Mouse (Mus musculus) liver, adult 2 months (tissue): ENCODE data around the gene Car14. TPM values are rescaled to one million over a fixed set of nuclear protein-coding genes. Genes with fewer than 3 reads are reported as not detected.

ENCODE experiments used
- DNase-seq: peaks from one replicate; pipeline ENCODE4 v3.0.0-alpha.2; 2011; ENCODE audit warnings: low read depth, low spot score; ENCODE audit errors: extremely low read depth
- H3K27ac ChIP-seq: fragments of 200-500 bp; replicated peaks from 2 replicates; pipeline ENCODE4 v1.5.1; 2012; ENCODE audit warnings: low read depth, mild to moderate bottlenecking, control low read depth, inconsistent platforms, low read length; ENCODE audit not compliant: insufficient read depth
- H3K27me3 ChIP-seq: fragments of 200-500 bp; 2 replicates; pipeline ENCODE4 v1.6.1; 2012; ENCODE audit warnings: mild to moderate bottlenecking, moderate library complexity, low read length, inconsistent platforms; ENCODE audit not compliant: control insufficient read depth, insufficient read depth
- H3K36me3 ChIP-seq: fragments of 200-500 bp; 2 replicates; pipeline ENCODE4 v1.6.1; 2012; ENCODE audit warnings: low read length, inconsistent platforms; ENCODE audit not compliant: control insufficient read depth, insufficient read depth
- H3K4me1 ChIP-seq: fragments of 200-500 bp; 2 replicates; pipeline ENCODE4 v1.6.1; 2011; ENCODE audit warnings: low read length; ENCODE audit not compliant: control insufficient read depth, insufficient read depth
- H3K4me3 ChIP-seq: fragments of 200-500 bp; 2 replicates; pipeline ENCODE4 v1.5.1; 2011; ENCODE audit warnings: low read depth, mild to moderate bottlenecking, control low read depth, low read length, moderate library complexity; ENCODE audit not compliant: insufficient read depth
- H3K79me2 ChIP-seq: fragments of 200-500 bp; 2 replicates; pipeline ENCODE4 v1.6.1; 2012; ENCODE audit warnings: inconsistent platforms, mild to moderate bottlenecking, low read length, moderate library complexity; ENCODE audit not compliant: control insufficient read depth, insufficient read depth
- H3K9ac ChIP-seq: fragments of 200-500 bp; 2 replicates; pipeline ENCODE4 v1.6.1; 2012; ENCODE audit warnings: low read depth, mild to moderate bottlenecking, control low read depth, inconsistent platforms, low read length
- CTCF ChIP-seq: fragments of 200-500 bp; IDR thresholded peaks from 2 replicates; pipeline ENCODE4 v1.5.1; 2011; ENCODE audit warnings: low read depth, low read length, control low read depth
- POLR2A ChIP-seq: fragments of 200-500 bp; IDR thresholded peaks from 2 replicates; pipeline ENCODE4 v1.6.1; 2011; ENCODE audit warnings: low read length, control low read depth; ENCODE audit not compliant: insufficient read depth; ENCODE audit errors: extremely low read depth
- WGBS: fragments of 180-500 bp; shearing (Covaris S2); methylation state at CpG from one replicate; pipeline ENCODE4 v1.1.7; 2018; 5-methylcytosine and 5-hydroxymethylcytosine counted together
- polyA plus RNA-seq: library from polyadenylated mRNA; depleted of rRNA; stranded (reverse); fragments of >200 nt; gene quantifications from 2 replicates; pipeline ENCODE4 v1.2.3, GENCODE M21; 2012
- total RNA-seq: library from RNA; depleted of rRNA; stranded (reverse); fragments of >200 nt; gene quantifications from 2 replicates; pipeline ENCODE4 v1.2.3, GENCODE M21; 2014

The Car14 gene
- total and polyA plus RNA-seq, 2 experiments, result 24.5 to 47.9 TPM

GRCm38 (mm10) chr3:95916760-95917159 is 12.3 kb upstream of the Car14 start:
- 74% methylated on average over 7 of the region's 7 CpGs for WGBS
- DNase-seq, result no peak
- H3K27ac ChIP-seq, result no peak overlapping the region
- H3K4me3 ChIP-seq, result no peak overlapping the region
- H3K27me3 ChIP-seq, result no peaks in the 10 kb centered on the region
- no peaks in the 10 kb centered on the region for H3K4me1 ChIP-seq
- TF ChIP-seq POLR2A, result no peak
- no peak for TF ChIP-seq CTCF
- H3K79me2 ChIP-seq, result no peaks in the 10 kb centered on the region
- H3K36me3 ChIP-seq, result no peaks in the 10 kb centered on the region
- no peak overlapping the region for H3K9ac ChIP-seq

- H3K27me3 ChIP-seq, result no peaks in the 10 kb centered on the region
- H3K79me2 ChIP-seq, result no peaks in the 10 kb centered on the region
- no peaks in the 10 kb centered on the region for H3K36me3 ChIP-seq
- no peak overlapping the region for H3K4me3 ChIP-seq
- 78% methylated on average over 4 of the region's 4 CpGs for WGBS
- DNase-seq, result no peak
- TF ChIP-seq CTCF (no peak), POLR2A (no peak)
- no peaks in the 10 kb centered on the region for H3K4me1 ChIP-seq
- H3K9ac ChIP-seq, result no peak overlapping the region
- H3K27ac ChIP-seq, result no peak overlapping the region
Observed at GRCm38 (mm10) chr3:95914706-95915105, 10.2 kb upstream of the Car14 start.

GRCm38 (mm10) chr3:95907613-95908012 is 3.1 kb upstream of the Car14 start:
- Histone ChIP-seq H3K4me3 (no peak overlapping the region), H3K27ac (no peak overlapping the region), H3K27me3 (no peaks in the 10 kb centered on the region), H3K9ac (no peak overlapping the region), H3K79me2 (no peaks in the 10 kb centered on the region), H3K36me3 (no peaks in the 10 kb centered on the region), H3K4me1 (peaks cover 10% of the 10 kb centered on the region)
- TF ChIP-seq CTCF (no peak), POLR2A (no peak)
- 60% methylated on average over 4 of the region's 4 CpGs for WGBS
- no peak for DNase-seq

- Histone ChIP-seq H3K4me3 (no peak overlapping the region; the same call in 1 of the 2 replicates), H3K27me3 (no peaks in the 10 kb centered on the region), H3K9ac (no peak overlapping the region), H3K4me1 (peaks cover 15% of the 10 kb centered on the region), H3K79me2 (no peaks in the 10 kb centered on the region), H3K27ac (no peak overlapping the region), H3K36me3 (no peaks in the 10 kb centered on the region)
- TF ChIP-seq CTCF (peak; percentile 95), POLR2A (no peak)
- DNase-seq, result no peak
- under 1% methylated on average over 12 of the region's 12 CpGs for WGBS
Observed at GRCm38 (mm10) chr3:95906860-95907259, 2.4 kb upstream of the Car14 start.

GRCm38 (mm10) chr3:95905940-95906492 is 1.5 kb upstream of the Car14 start:
- H3K4me1 ChIP-seq, result peaks cover 20% of the 10 kb centered on the region
- peak; percentile 77 for TF ChIP-seq CTCF
- TF ChIP-seq POLR2A, result no peak
- H3K79me2 ChIP-seq, result no peaks in the 10 kb centered on the region
- DNase-seq, result peak; percentile 63
- no peak overlapping the region for H3K9ac ChIP-seq
- WGBS, result 2% methylated on average over 12 of the region's 12 CpGs
- H3K27ac ChIP-seq, result no peak overlapping the region
- H3K27me3 ChIP-seq, result no peaks in the 10 kb centered on the region
- H3K4me3 ChIP-seq, result no peak overlapping the region
- no peaks in the 10 kb centered on the region for H3K36me3 ChIP-seq

- Histone ChIP-seq H3K27me3 (no peaks in the 10 kb centered on the region), H3K36me3 (no peaks in the 10 kb centered on the region), H3K9ac (peak overlapping the region; percentile 25; the same call in 1 of the 2 replicates), H3K79me2 (no peaks in the 10 kb centered on the region), H3K4me3 (peak overlapping the region; percentile 29; the same call in 1 of the 2 replicates), H3K4me1 (peaks cover 23% of the 10 kb centered on the region), H3K27ac (peak overlapping the region; percentile 95)
- TF ChIP-seq CTCF (no peak), POLR2A (no peak)
- DNase-seq, result peak; percentile 83
- WGBS, result under 1% methylated on average over 18 of the region's 18 CpGs
Observed at GRCm38 (mm10) chr3:95905146-95905939, 852 bp upstream of the Car14 start.
